ENCODE assay signal across 14 mouse cellular contexts in genomic region chr1:133420491-133420890, GRCm38 (mm10). TPM values are rescaled to one million over a fixed set of nuclear protein-coding genes. Genes with fewer than 3 reads are reported as not detected.
DNase-seq lines count a peak whose midpoint lies in the region; ATAC-seq and TF ChIP-seq lines count a peak whose summit lies in the region.
"Had no signal": no experiment of that assay in that cellular context is flagged by ENCODE, and none has a peak within 500 bp of the region (broad histone marks: within the 10 kb centered on the region; RNA-seq: fewer than 3 reads in every experiment).

No protein-coding gene starts in this region.

- H3K4me2 ChIP-seq in lung, embryonic 14.5 days, result no peak overlapping the region
- peak overlapping the region; percentile 95 for H3K4me2 ChIP-seq in kidney, postnatal 0 days (ENCODE audit: low read length)

- intact Hi-C loops in gastrocnemius, adult 2 months (cut with DNase I), result no loop called here

- H3K4me1 ChIP-seq in lung, embryonic 14.5 days (ENCODE audit: insufficient read depth), result peaks cover 19% of the 10 kb centered on the region
- peaks cover 39% of the 10 kb centered on the region for H3K4me1 ChIP-seq in kidney, postnatal 0 days (replicated peaks; ENCODE audit: insufficient read depth, low read length)
- peaks cover 77% of the 10 kb centered on the region for H3K4me1 ChIP-seq in limb, embryonic 10.5 days

- no peaks in the 10 kb centered on the region for H3K9me3 ChIP-seq in lung, embryonic 14.5 days (ENCODE audit: low read depth, low read length)
- no peaks in the 10 kb centered on the region for H3K9me3 ChIP-seq in kidney, postnatal 0 days (replicated peaks; ENCODE audit: low read length)
- H3K9me3 ChIP-seq in limb, embryonic 10.5 days (replicated peaks), result no peaks in the 10 kb centered on the region

- peak overlapping the region; percentile 91 for H3K27ac ChIP-seq in gastrocnemius, adult 2 months
- H3K27ac ChIP-seq in lung, embryonic 14.5 days (ENCODE audit: low read depth), result 0 out of 2 replicates have a peak overlapping the region, but pooled peaks have one; percentile 6
- peak overlapping the region; percentile 47 for H3K27ac ChIP-seq in kidney, postnatal 0 days
- no peak overlapping the region for H3K27ac ChIP-seq in limb, embryonic 10.5 days
- H3K27ac ChIP-seq: macrophage had no signal

- H3K4me3 ChIP-seq in gastrocnemius, adult 2 months, result peak overlapping the region; percentile 94
- no peak overlapping the region for H3K4me3 ChIP-seq in lung, embryonic 14.5 days (ENCODE audit: low read depth, low read length)
- no peak overlapping the region for H3K4me3 ChIP-seq in kidney, postnatal 0 days (replicated peaks; ENCODE audit: low read depth, low read length)
- no peak overlapping the region for H3K4me3 ChIP-seq in limb, embryonic 10.5 days

- no peak overlapping the region for H3K9ac ChIP-seq in lung, embryonic 14.5 days
- no peak overlapping the region for H3K9ac ChIP-seq in kidney, postnatal 0 days (ENCODE audit: low read depth, low read length)

- no peaks in the 10 kb centered on the region; the same call in 1 of the 2 replicates for H3K27me3 ChIP-seq in lung, embryonic 14.5 days (ENCODE audit: insufficient read depth, low read length)
- H3K27me3 ChIP-seq in kidney, postnatal 0 days (ENCODE audit: insufficient read depth, low read length), result no peaks in the 10 kb centered on the region
- H3K27me3 ChIP-seq in limb, embryonic 10.5 days (ENCODE audit: low read depth, poor library complexity, severe bottlenecking), result no peaks in the 10 kb centered on the region

- H3K36me3 ChIP-seq in lung, embryonic 14.5 days (ENCODE audit: insufficient read depth), result no peaks in the 10 kb centered on the region
- no peaks in the 10 kb centered on the region for H3K36me3 ChIP-seq in kidney, postnatal 0 days (ENCODE audit: insufficient read depth, low read length)
- H3K36me3 ChIP-seq in limb, embryonic 10.5 days, result no peaks in the 10 kb centered on the region

- no peak for ATAC-seq in lung, embryonic 14.5 days (ENCODE audit: insufficient read depth)
- ATAC-seq in kidney, postnatal 0 days (replicated peaks; ENCODE audit: low FRiP score, low read depth), result no peak

- no peak for TF ChIP-seq CTCF in gastrocnemius, adult 2 months (IDR thresholded peaks at IDR 0.05)
- no peak for TF ChIP-seq CTCF in lung, embryonic 14.5 days (IDR thresholded peaks at IDR 0.05; ENCODE audit: low read depth)
- no peak for TF ChIP-seq CTCF in kidney, postnatal 0 days (IDR thresholded peaks at IDR 0.05; ENCODE audit: low read depth)

- DNase-seq in gastrocnemius, adult 2 months, result no peak
- no peak for DNase-seq in gastrocnemius, postnatal 4 days (ENCODE audit: low spot score in 2 of 2)
- peak; percentile 24 for DNase-seq in lung, embryonic 14.5 days
- no peak for DNase-seq in lung, postnatal 14 days
- DNase-seq in kidney, postnatal 0 days (ENCODE audit: low spot score), result peak; percentile 54
- peak; percentile 16 for DNase-seq in neural tube, embryonic 10.5 days (ENCODE audit: extremely low spot score, low spot score)
- no peak for DNase-seq in limb, embryonic 10.5 days (ENCODE audit: low spot score)
- DNase-seq in thymus, postnatal 10 days (ENCODE audit: low spot score in 2 of 2), result no peak
- DNase-seq: liver; right cerebral cortex, postnatal 25 days had no signal

- 40% methylated on average over 3 of the region's 3 CpGs for WGBS in lung, embryonic 14.5 days
- 30% methylated on average over 3 of the region's 3 CpGs for WGBS in kidney, postnatal 0 days
- 32% methylated on average over 3 of the region's 3 CpGs for WGBS in limb, embryonic 10.5 days

RNA-seq across cellular contexts. Expression of gene Sox13, which starts 3.7 kb away (rescaled TPM):
- 10 to 100 TPM in 1 of 2 experiments, 1 to 10 TPM in 1; 8.9 to 12.4 TPM for total RNA-seq in gastrocnemius, adult 2 months (2021)
- total RNA-seq in gastrocnemius, postnatal 4 days (2021), result 10 to 100 TPM; 18.1 to 19.3 TPM
- 7.8 and 9.4 TPM in 2 replicates for polyA plus RNA-seq in lung, embryonic 14.5 days (2014; fragmentation: Nextera tagmentation; extraction: Ambion mirVana)
- polyA plus RNA-seq in kidney, postnatal 0 days (2015; fragmentation: Nextera tagmentation; extraction: Ambion mirVana), result 12.0 and 13.7 TPM in 2 replicates
- polyA plus RNA-seq in limb, embryonic 10.5 days (2016; fragmentation: Nextera tagmentation; extraction: Ambion mirVana), result 10.3 and 12.9 TPM in 2 replicates

RNA-seq across cellular contexts. Expression of gene Etnk2, which starts 57.1 kb away (rescaled TPM):
- total RNA-seq in gastrocnemius, adult 2 months (2021), result under 1 TPM; 0.10 to 0.20 TPM
- total RNA-seq in gastrocnemius, postnatal 4 days (2021), result under 1 TPM; 0.42 to 0.60 TPM
- 2.8 and 3.7 TPM in 2 replicates for polyA plus RNA-seq in lung, embryonic 14.5 days (2014; fragmentation: Nextera tagmentation; extraction: Ambion mirVana)
- polyA plus RNA-seq in kidney, postnatal 0 days (2015; fragmentation: Nextera tagmentation; extraction: Ambion mirVana), result 4.4 and 5.1 TPM in 2 replicates
- 1.7 and 2.0 TPM in 2 replicates for polyA plus RNA-seq in limb, embryonic 10.5 days (2016; fragmentation: Nextera tagmentation; extraction: Ambion mirVana)
- total RNA-seq: common myeloid progenitor, adult 5-6 weeks; hematopoietic stem cell, adult 5-6 weeks; neutrophil, adult 5-6 weeks had no signal
- polyA plus RNA-seq: macrophage had no signal

Comparison
In these comparisons a context has a peak if more than half of its experiments do, and no peak if none do; other contexts are left out.
1. DNase-seq: peak in lung, embryonic 14.5 days (single experiment), kidney, postnatal 0 days (single experiment) and neural tube, embryonic 10.5 days (single experiment); none in gastrocnemius, adult 2 months (single experiment), gastrocnemius, postnatal 4 days (0 of 2), lung, postnatal 14 days (single experiment), limb, embryonic 10.5 days (single experiment) and thymus, postnatal 10 days (0 of 2).